ENCODE assay signal across 8 mouse cellular contexts in the genomic region with DNA sequence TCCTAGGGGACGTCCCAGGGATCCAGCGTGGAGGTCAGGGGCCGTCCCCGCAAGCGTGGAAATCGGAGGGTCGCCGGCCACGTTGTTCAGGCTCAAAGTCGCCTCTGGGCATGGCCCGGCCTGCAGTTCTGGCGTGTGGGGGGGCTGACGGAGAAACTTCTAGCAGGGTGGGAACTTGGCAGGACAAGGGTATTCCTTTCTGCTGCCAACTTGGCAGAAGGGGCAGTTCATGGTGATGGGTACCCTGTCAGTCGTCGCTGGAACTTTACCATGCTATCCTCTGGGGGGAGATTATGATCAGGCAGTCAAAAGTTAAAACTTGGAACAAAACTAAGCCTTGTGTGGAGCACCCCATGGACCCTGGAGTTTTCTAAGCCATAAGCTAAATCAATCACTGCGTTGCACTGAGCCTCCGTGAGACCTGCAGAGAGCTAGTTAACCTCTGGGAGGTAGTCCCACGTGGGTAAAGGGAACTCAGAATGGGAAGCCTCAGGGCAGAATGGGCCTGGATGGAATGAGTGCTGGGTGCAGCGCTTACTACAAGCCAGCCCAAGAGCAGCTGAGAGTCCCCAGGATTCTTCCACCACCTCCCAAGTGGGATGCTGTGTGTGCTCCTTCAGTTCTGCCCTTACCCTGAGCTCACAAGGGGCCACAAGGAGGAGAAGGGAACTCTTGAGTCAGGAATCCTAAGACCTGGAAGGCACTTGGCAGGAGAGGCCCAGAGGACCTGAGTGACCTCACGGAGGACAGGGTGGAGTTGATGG. TPM values are rescaled to one million over a fixed set of nuclear protein-coding genes. Genes with fewer than 3 reads are reported as not detected.
A peak's percentile ranks its signal among the peaks of the same experiment; 100 is the strongest.
DNase-seq lines count a peak whose midpoint lies in the region; ATAC-seq and TF ChIP-seq lines count a peak whose summit lies in the region.

No protein-coding gene starts in this region.

- H3K9me3 ChIP-seq in embryonic facial prominence, embryonic 14.5 days (ENCODE audit: control insufficient read depth, low read length) = no peaks in the 10 kb centered on the region
- H3K9me3 ChIP-seq in hindbrain, postnatal 0 days (ENCODE audit: low read length) = no peaks in the 10 kb centered on the region
- no peaks in the 10 kb centered on the region for H3K9me3 ChIP-seq in lung, embryonic 16.5 days (ENCODE audit: control insufficient read depth, low read length)

- 1% methylated on average over 15 of the region's 20 CpGs for WGBS in embryonic facial prominence, embryonic 14.5 days
- WGBS in hindbrain, postnatal 0 days = 8% methylated on average over 20 of the region's 20 CpGs
- 2% methylated on average over 20 of the region's 20 CpGs for WGBS in lung, embryonic 16.5 days

- ATAC-seq in embryonic facial prominence, embryonic 14.5 days (ENCODE audit: low read depth) = no peak
- ATAC-seq in hindbrain, postnatal 0 days = peak; percentile 52
- peak; percentile 5 for ATAC-seq in lung, embryonic 16.5 days (ENCODE audit: low read depth)

- H3K9ac ChIP-seq in embryonic facial prominence, embryonic 14.5 days (ENCODE audit: low read depth, low read length) = peak overlapping the region; percentile 88
- H3K9ac ChIP-seq in hindbrain, postnatal 0 days (replicated peaks; ENCODE audit: low read length) = peak overlapping the region; percentile 63
- peak overlapping the region; percentile 95 for H3K9ac ChIP-seq in lung, embryonic 16.5 days (ENCODE audit: low read length)

- no peaks in the 10 kb centered on the region for H3K36me3 ChIP-seq in embryonic facial prominence, embryonic 14.5 days (ENCODE audit: control insufficient read depth, insufficient read depth, low read length)
- H3K36me3 ChIP-seq in hindbrain, postnatal 0 days (ENCODE audit: insufficient read depth, low read length) = no peaks in the 10 kb centered on the region
- H3K36me3 ChIP-seq in lung, embryonic 16.5 days (ENCODE audit: control insufficient read depth, insufficient read depth, low read length) = no peaks in the 10 kb centered on the region

- intact Hi-C loops in left cerebral cortex, postnatal 4 days (cut with DNase I) = no loop called here

- H3K27ac ChIP-seq in embryonic facial prominence, embryonic 14.5 days (replicated peaks; ENCODE audit: low read depth, low read length) = peak overlapping the region; percentile 69
- H3K27ac ChIP-seq in hindbrain, postnatal 0 days = peak overlapping the region; percentile 63
- peak overlapping the region; percentile 89 for H3K27ac ChIP-seq in lung, embryonic 16.5 days (ENCODE audit: low read length)

- H3K4me1 ChIP-seq in embryonic facial prominence, embryonic 14.5 days (ENCODE audit: control insufficient read depth, insufficient read depth, low read length) = peaks cover 40% of the 10 kb centered on the region
- peaks cover 10% of the 10 kb centered on the region for H3K4me1 ChIP-seq in hindbrain, postnatal 0 days (ENCODE audit: insufficient read depth, low read length)
- peaks cover 60% of the 10 kb centered on the region for H3K4me1 ChIP-seq in lung, embryonic 16.5 days (replicated peaks; ENCODE audit: control insufficient read depth, insufficient read depth, low read length)

- no peak for TF ChIP-seq CTCF in hindbrain, postnatal 0 days (IDR thresholded peaks at IDR 0.05; ENCODE audit: low read depth)

- no peaks in the 10 kb centered on the region for H3K27me3 ChIP-seq in embryonic facial prominence, embryonic 14.5 days (replicated peaks; ENCODE audit: control insufficient read depth, insufficient read depth, low read length)
- H3K27me3 ChIP-seq in hindbrain, postnatal 0 days (ENCODE audit: insufficient read depth, low read length) = no peaks in the 10 kb centered on the region
- H3K27me3 ChIP-seq in lung, embryonic 16.5 days (ENCODE audit: control insufficient read depth, insufficient read depth, low read depth, low read length) = no peaks in the 10 kb centered on the region

- DNase-seq in left cerebral cortex, postnatal 4 days = peak; percentile 80
- no peak for DNase-seq in left cerebral cortex, adult 9 months (ENCODE audit: low spot score in 2 of 2)
- peak; percentile 39 for DNase-seq in embryonic facial prominence, embryonic 14.5 days (ENCODE audit: low spot score)
- DNase-seq in hindbrain, postnatal 0 days (ENCODE audit: low spot score) = peak; percentile 77
- DNase-seq in yolk sac, embryonic 10.5 days (ENCODE audit: low spot score) = peak; percentile 23
- no peak for DNase-seq in urinary bladder, postnatal 25 days (ENCODE audit: low spot score)
- DNase-seq in left cerebral cortex, adult 11 months (ENCODE audit: low spot score) = no peak

- peak overlapping the region; percentile 76 for H3K4me3 ChIP-seq in embryonic facial prominence, embryonic 14.5 days (ENCODE audit: low read depth, low read length)
- H3K4me3 ChIP-seq in hindbrain, postnatal 0 days (ENCODE audit: low read length) = peak overlapping the region; percentile 60
- peak overlapping the region; percentile 87 for H3K4me3 ChIP-seq in lung, embryonic 16.5 days (ENCODE audit: low read length)

- H3K4me2 ChIP-seq in embryonic facial prominence, embryonic 14.5 days (ENCODE audit: low read depth, low read length) = peak overlapping the region; percentile 83
- H3K4me2 ChIP-seq in hindbrain, postnatal 0 days (ENCODE audit: low read depth, low read length) = peak overlapping the region; percentile 99
- H3K4me2 ChIP-seq in lung, embryonic 16.5 days (ENCODE audit: low read depth, low read length) = peak overlapping the region; percentile 90

RNA-seq across cellular contexts. Expression of gene Hspg2, which starts 0.7 kb away (rescaled TPM):
- total RNA-seq in left cerebral cortex, postnatal 4 days (2021) = 10 to 100 TPM; 14.9 to 15.0 TPM
- polyA plus RNA-seq in embryonic facial prominence, embryonic 14.5 days (2014; fragmentation: Nextera tagmentation; extraction: Ambion mirVana) = 64.8 and 67.2 TPM in 2 replicates
- 37.8 and 39.2 TPM in 2 replicates for total RNA-seq in hindbrain, postnatal 0 days (2014; rRNA removed)
- polyA plus RNA-seq in hindbrain, postnatal 0 days (2015; fragmentation: Nextera tagmentation; extraction: Ambion mirVana) = 3.5 and 3.7 TPM in 2 replicates
- 34.7 and 35.2 TPM in 2 replicates for polyA plus RNA-seq in lung, embryonic 16.5 days (2015; fragmentation: Nextera tagmentation; extraction: Ambion mirVana)

RNA-seq across cellular contexts. Expression of gene 1700013G24Rik, which starts 16.2 kb away (rescaled TPM):
- total RNA-seq in left cerebral cortex, postnatal 4 days (2021) = not detected
- polyA plus RNA-seq in embryonic facial prominence, embryonic 14.5 days (2014; fragmentation: Nextera tagmentation; extraction: Ambion mirVana) = 0.17 and 0.46 TPM in 2 replicates
- total RNA-seq in hindbrain, postnatal 0 days (2014; rRNA removed) = not detected in 2 replicates
- not detected in 2 replicates for polyA plus RNA-seq in hindbrain, postnatal 0 days (2015; fragmentation: Nextera tagmentation; extraction: Ambion mirVana)
- not detected in 2 replicates for polyA plus RNA-seq in lung, embryonic 16.5 days (2015; fragmentation: Nextera tagmentation; extraction: Ambion mirVana)

RNA-seq across cellular contexts. Expression of gene Cela3b, which starts 38.9 kb away (rescaled TPM):
- not detected for total RNA-seq in left cerebral cortex, postnatal 4 days (2021)
- polyA plus RNA-seq in embryonic facial prominence, embryonic 14.5 days (2014; fragmentation: Nextera tagmentation; extraction: Ambion mirVana) = 0.30 and 0.56 TPM in 2 replicates
- not detected in 2 replicates for total RNA-seq in hindbrain, postnatal 0 days (2014; rRNA removed)
- polyA plus RNA-seq in hindbrain, postnatal 0 days (2015; fragmentation: Nextera tagmentation; extraction: Ambion mirVana) = not detected in 2 replicates
- polyA plus RNA-seq in lung, embryonic 16.5 days (2015; fragmentation: Nextera tagmentation; extraction: Ambion mirVana) = not detected in 2 replicates

RNA-seq across cellular contexts. Expression of gene Cela3a, which starts 59.7 kb away (rescaled TPM):
- total RNA-seq in left cerebral cortex, postnatal 4 days (2021) = not detected
- not detected in 2 replicates for polyA plus RNA-seq in embryonic facial prominence, embryonic 14.5 days (2014; fragmentation: Nextera tagmentation; extraction: Ambion mirVana)
- total RNA-seq in hindbrain, postnatal 0 days (2014; rRNA removed) = not detected in 2 replicates
- not detected in 2 replicates for polyA plus RNA-seq in hindbrain, postnatal 0 days (2015; fragmentation: Nextera tagmentation; extraction: Ambion mirVana)
- polyA plus RNA-seq in lung, embryonic 16.5 days (2015; fragmentation: Nextera tagmentation; extraction: Ambion mirVana) = not detected in 2 replicates

Comparison
In these comparisons a context has a peak if more than half of its experiments do, and no peak if none do; other contexts are left out.
1. DNase-seq: peak in left cerebral cortex, postnatal 4 days (single experiment), embryonic facial prominence, embryonic 14.5 days (single experiment), hindbrain, postnatal 0 days (single experiment) and yolk sac, embryonic 10.5 days (single experiment); none in left cerebral cortex, adult 9 months (0 of 2), urinary bladder, postnatal 25 days (single experiment) and left cerebral cortex, adult 11 months (single experiment).
2. Peak in every context shown above with its lines, with median percentiles within 50 percentile points of each other: H3K27ac ChIP-seq, H3K4me2 ChIP-seq, H3K4me3 ChIP-seq and H3K9ac ChIP-seq.